Mouse (Mus musculus): ENCODE data around the gene Ndufa6.
A peak's percentile ranks its signal among the peaks of the same experiment; 100 is the strongest.
"Not testable (repeated sequence)": the region's sequence is repeated elsewhere in the genome, so short reads cannot be mapped to it uniquely, and the experiment has no call there.

Gene Ndufa6

GRCm38 (mm10) chr15:82368146-82368545, 14.0 kb upstream of the Ndufa6 start:
- no peak for DNase-seq (ENCODE audit: low read depth, low spot score)

- not testable (repeated sequence) for DNase-seq (ENCODE audit: low read depth, low spot score)
These were observed 10.4 kb upstream of the Ndufa6 start for GRCm38 (mm10) chr15:82364561-82364960.

- not testable (repeated sequence) for DNase-seq (ENCODE audit: low read depth, low spot score)
These were observed 9.7 kb upstream of the Ndufa6 start for GRCm38 (mm10) chr15:82363801-82364200.

GRCm38 (mm10) chr15:82362234-82362633, 8.1 kb upstream of the Ndufa6 start:
- no peak for DNase-seq (ENCODE audit: low read depth, low spot score)

GRCm38 (mm10) chr15:82361459-82362018, 7.4 kb upstream of the Ndufa6 start:
- peak; percentile 61 for DNase-seq (ENCODE audit: low read depth, low spot score)

- DNase-seq (ENCODE audit: low read depth, low spot score), result no peak
These were observed 4.5 kb upstream of the Ndufa6 start for GRCm38 (mm10) chr15:82358431-82359260.

- no peak for DNase-seq (ENCODE audit: low read depth, low spot score)
These were observed 393 bp downstream of the Ndufa6 start for GRCm38 (mm10) chr15:82353745-82354113.

- DNase-seq (ENCODE audit: low read depth, low spot score), result no peak
These were observed 911 bp downstream of the Ndufa6 start for GRCm38 (mm10) chr15:82353078-82353744.

GRCm38 (mm10) chr15:82351480-82351879, 2.6 kb downstream of the Ndufa6 start:
- peak; percentile 60 for DNase-seq (ENCODE audit: low read depth, low spot score)

- no peak for DNase-seq (ENCODE audit: low read depth, low spot score)
These were observed 3.8 kb downstream of the Ndufa6 start for GRCm38 (mm10) chr15:82350349-82350748.

- DNase-seq (ENCODE audit: low read depth, low spot score), result no peak
These were observed 5.2 kb downstream of the Ndufa6 start for GRCm38 (mm10) chr15:82348999-82349341.

GRCm38 (mm10) chr15:82348258-82348998, 5.7 kb downstream of the Ndufa6 start:
- no peak for DNase-seq (ENCODE audit: low read depth, low spot score)

GRCm38 (mm10) chr15:82347852-82348251, 6.3 kb downstream of the Ndufa6 start:
- no peak for DNase-seq (ENCODE audit: low read depth, low spot score)

- DNase-seq (ENCODE audit: low read depth, low spot score), result no peak
These were observed 6.8 kb downstream of the Ndufa6 start for GRCm38 (mm10) chr15:82347303-82347676.

- no peak for DNase-seq (ENCODE audit: low read depth, low spot score)
These were observed 7.4 kb downstream of the Ndufa6 start for GRCm38 (mm10) chr15:82346580-82347302.

- DNase-seq (ENCODE audit: low read depth, low spot score), result peak; percentile 100
These were observed 8.2 kb downstream of the Ndufa6 start for GRCm38 (mm10) chr15:82345820-82346470.

- DNase-seq (ENCODE audit: low read depth, low spot score), result no peak
These were observed 9.2 kb downstream of the Ndufa6 start for GRCm38 (mm10) chr15:82344971-82345370.

GRCm38 (mm10) chr15:82343368-82344287, 10.5 kb downstream of the Ndufa6 start:
- no peak for DNase-seq (ENCODE audit: low read depth, low spot score)

GRCm38 (mm10) chr15:82342543-82342935, 11.6 kb downstream of the Ndufa6 start:
- DNase-seq (ENCODE audit: low read depth, low spot score), result no peak

Measured in brain, adult 2 months (tissue).